Mouse (Mus musculus) kidney, adult 2 months (tissue): ENCODE measurements at regions not wholly inside any gene's neighbourhood (a gene's known extent, or its start where the extent isn't known, plus 50 kb on each side); places are given as distances from the start of the nearest gene placed in this dataset.
A peak's percentile ranks its signal among the peaks of the same experiment; 100 is the strongest.

Experiments used
- DNase-seq: peaks from one replicate; pipeline ENCODE4 v3.0.0; 2021
- H3K27ac ChIP-seq: fragments of 200-500 bp; 2 replicates; pipeline ENCODE4 v1.5.1; 2012; ENCODE audit warnings: low read depth, low read length, control low read depth, inconsistent platforms; ENCODE audit not compliant: insufficient read depth
- H3K27me3 ChIP-seq: fragments of 200-500 bp; replicated peaks from 2 replicates; pipeline ENCODE4 v1.6.1; 2012; ENCODE audit warnings: mild to moderate bottlenecking, moderate library complexity, low read length, inconsistent platforms; ENCODE audit not compliant: control insufficient read depth, insufficient read depth
- H3K36me3 ChIP-seq: fragments of 200-500 bp; 2 replicates; pipeline ENCODE4 v1.6.1; 2012; ENCODE audit warnings: mild to moderate bottlenecking, moderate library complexity, low read length, inconsistent platforms; ENCODE audit not compliant: control insufficient read depth, insufficient read depth
- H3K4me1 ChIP-seq: fragments of 200-500 bp; 2 replicates; pipeline ENCODE4 v1.6.1; 2011; ENCODE audit warnings: low read length; ENCODE audit not compliant: control insufficient read depth, insufficient read depth
- H3K4me3 ChIP-seq: fragments of 200-500 bp; 2 replicates; pipeline ENCODE4 v1.5.1; 2011; ENCODE audit warnings: mild to moderate bottlenecking, low read depth, low read length, control low read depth; ENCODE audit not compliant: insufficient read depth
- CTCF ChIP-seq: fragments of 200-500 bp; conservative IDR thresholded peaks from 2 replicates; pipeline ENCODE4 v1.5.1; 2011; ENCODE audit warnings: low read depth, mild to moderate bottlenecking, control low read depth, low read length, moderate library complexity, mixed read lengths; ENCODE audit not compliant: insufficient read depth, insufficient read length
- POLR2A ChIP-seq: fragments of 200-500 bp; IDR thresholded peaks from one replicate; pipeline ENCODE4 v1.6.1; 2011; ENCODE audit warnings: low read depth, low read length, control low read depth
- WGBS: fragments of 180-500 bp; shearing (Covaris S2); methylation state at CpG from one replicate; pipeline ENCODE4 v1.1.7; 2018; 5-methylcytosine and 5-hydroxymethylcytosine counted together

DNA sequence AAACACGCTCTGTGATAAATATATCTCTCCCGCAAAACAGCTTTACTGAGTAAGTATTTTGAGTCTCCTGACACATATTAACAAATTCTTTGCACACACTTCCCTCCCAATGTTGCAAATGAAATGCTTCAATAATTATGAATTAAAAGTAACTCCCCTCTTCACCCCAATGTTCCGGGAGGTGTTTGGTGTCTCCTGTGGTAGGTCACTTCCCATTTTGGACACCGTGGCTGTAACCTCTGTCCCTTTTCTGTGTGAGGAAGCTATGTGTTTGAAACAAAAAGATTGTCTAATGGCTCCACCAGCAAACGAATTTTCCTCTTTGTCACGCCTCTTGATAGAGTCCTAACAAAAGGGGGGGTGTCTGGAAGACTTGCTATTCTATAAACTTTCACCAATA is 122.5 kb upstream of the Adgrl2 start:
- TF ChIP-seq POLR2A (no peak), CTCF (no peak)
- Histone ChIP-seq H3K27ac (no peak overlapping the region), H3K4me3 (no peak overlapping the region), H3K36me3 (no peaks in the 10 kb centered on the region), H3K27me3 (no peaks in the 10 kb centered on the region), H3K4me1 (peaks cover 7% of the 10 kb centered on the region)
- 78% methylated on average over 6 of the region's 6 CpGs for WGBS
- no peak for DNase-seq

DNA sequence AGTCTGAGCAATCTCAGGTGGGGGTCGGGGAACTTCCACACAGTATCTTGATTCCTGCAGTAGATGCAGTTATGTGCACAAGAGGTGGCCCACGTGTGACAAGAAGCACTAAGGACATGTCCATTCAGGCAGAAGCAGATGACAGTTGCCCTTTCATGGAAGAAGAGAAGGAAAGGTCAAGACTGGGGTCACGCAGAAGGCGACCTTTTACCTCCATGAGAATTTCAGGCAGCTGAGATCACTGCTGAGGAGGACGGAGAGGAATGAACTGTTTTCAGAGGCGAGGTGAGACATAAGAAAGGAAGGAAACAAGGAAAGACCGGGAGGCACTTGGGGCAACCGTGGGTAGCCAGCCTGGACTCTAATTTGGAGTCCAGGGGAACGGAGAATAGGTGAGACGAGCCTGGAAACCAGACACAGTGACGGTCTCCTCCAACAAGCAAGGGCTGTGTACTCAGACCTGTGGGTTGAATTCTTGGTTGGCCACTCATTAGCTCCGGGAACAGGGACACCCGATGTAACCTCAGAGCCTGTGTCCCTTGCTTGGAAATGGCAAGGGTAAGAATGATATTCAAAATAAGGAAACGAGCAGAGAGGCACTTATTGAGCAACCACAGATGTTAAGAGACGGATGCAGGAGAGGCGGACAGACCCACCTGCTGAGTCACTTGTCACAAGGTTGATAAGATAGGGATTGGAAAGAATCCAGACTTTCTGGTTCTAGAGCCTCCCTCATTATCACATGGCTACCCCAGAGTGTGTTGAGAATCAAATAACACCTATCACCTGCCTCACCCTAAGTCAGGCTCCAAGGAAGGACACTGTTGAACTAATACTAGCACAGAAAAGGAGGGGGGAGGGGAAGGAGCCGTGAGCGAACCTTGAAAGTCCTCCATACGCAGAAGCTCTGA is 121.4 kb upstream of the Adgrl2 start:
- H3K27me3 ChIP-seq = no peaks in the 10 kb centered on the region
- H3K4me1 ChIP-seq = peaks cover 3% of the 10 kb centered on the region
- no peaks in the 10 kb centered on the region for H3K36me3 ChIP-seq
- H3K27ac ChIP-seq = no peak overlapping the region
- no peak overlapping the region for H3K4me3 ChIP-seq
- TF ChIP-seq POLR2A = no peak
- TF ChIP-seq CTCF = no peak
- DNase-seq = peak; percentile 16
- 69% methylated on average over 19 of the region's 19 CpGs for WGBS

DNA sequence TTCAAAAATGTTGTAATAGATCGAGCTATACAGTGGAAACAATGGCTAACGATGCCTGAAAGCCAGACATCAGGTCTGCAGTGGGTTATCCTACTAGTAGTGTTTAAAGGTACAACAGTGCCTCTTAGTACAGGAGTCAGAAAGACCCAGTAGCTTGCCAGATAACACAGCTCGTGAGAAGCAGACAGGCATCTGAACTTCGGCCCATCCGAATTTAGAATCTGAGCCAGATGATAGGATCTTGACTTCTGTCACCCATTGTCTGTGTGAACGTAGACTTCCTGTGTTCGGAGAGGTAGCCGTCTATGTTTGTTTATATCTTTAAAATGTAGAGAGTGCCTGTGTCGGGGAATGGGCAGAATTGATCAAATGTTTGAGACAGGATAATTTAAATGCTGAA is 120.5 kb upstream of the Adgrl2 start:
- 65% methylated on average over 9 of the region's 9 CpGs for WGBS
- peaks cover 6% of the 10 kb centered on the region; the same call in 1 of the 2 replicates for H3K4me1 ChIP-seq
- peak; percentile 63 for DNase-seq
- H3K27ac ChIP-seq = no peak overlapping the region
- H3K4me3 ChIP-seq = no peak overlapping the region
- no peaks in the 10 kb centered on the region for H3K27me3 ChIP-seq
- TF ChIP-seq POLR2A (no peak), CTCF (no peak)
- no peaks in the 10 kb centered on the region for H3K36me3 ChIP-seq

DNA sequence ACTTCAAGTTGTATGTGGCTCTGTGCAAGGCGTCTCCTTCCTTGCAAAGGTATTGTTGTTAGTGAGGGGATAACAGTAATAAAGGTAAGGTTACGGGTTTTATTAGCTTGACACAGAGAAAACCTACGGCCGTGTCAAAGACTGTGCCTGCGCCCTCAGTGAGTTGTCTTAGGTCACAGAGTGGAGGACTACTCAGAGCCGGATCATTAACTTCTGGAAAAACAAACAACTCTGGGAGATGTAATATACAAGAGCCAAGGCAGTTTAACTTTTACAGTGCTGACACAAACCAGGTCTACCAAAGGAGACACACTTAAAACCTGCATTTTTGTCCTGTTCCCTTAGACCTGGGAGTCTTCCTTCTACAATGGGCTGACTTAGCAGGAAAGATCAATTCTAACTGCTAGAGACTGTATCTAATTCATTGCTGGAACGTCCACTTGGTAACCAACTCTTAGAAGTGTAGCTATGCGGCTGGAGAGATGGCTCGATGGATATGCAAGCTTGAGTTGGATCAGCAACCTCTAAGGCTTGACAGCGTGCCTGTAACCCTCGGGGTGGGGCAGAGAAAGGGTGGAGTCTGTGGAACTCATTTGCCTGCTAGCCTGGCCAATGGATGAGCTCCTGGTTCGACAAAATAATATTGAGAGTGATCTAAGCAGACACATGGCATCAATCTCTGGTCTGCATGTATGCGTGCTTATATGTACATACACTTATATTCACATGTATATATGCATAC is 115.5 kb upstream of the Adgrl2 start:
- peaks cover 11% of the 10 kb centered on the region; the same call in 1 of the 2 replicates for H3K4me1 ChIP-seq
- H3K27me3 ChIP-seq = no peaks in the 10 kb centered on the region
- TF ChIP-seq CTCF (no peak), POLR2A (no peak)
- peak overlapping the region; percentile 92 for H3K27ac ChIP-seq
- 39% methylated on average over 13 of the region's 13 CpGs for WGBS
- peak; percentile 63 for DNase-seq
- no peaks in the 10 kb centered on the region for H3K36me3 ChIP-seq
- H3K4me3 ChIP-seq = no peak overlapping the region

DNA sequence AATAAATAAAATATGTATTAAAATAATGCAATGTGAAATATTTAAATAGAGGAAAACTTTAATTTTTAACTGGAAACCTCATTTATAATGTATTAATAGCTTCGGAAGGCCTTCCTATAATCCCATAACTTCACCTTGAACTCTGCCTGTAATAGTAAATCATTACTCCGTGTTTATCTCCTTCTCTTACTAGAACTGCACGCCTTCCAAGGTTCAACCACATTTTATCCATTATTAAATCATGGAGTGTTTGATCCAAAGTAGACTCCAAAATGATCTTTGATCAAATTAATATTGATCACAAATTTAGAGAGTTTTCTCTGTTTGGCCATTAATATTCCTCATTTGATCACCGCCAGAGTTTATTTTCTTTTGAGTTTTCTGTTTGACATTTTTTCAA is 114.8 kb upstream of the Adgrl2 start:
- 50% methylated on average over 4 of the region's 4 CpGs for WGBS
- peaks cover 11% of the 10 kb centered on the region; the same call in 1 of the 2 replicates for H3K4me1 ChIP-seq
- no peaks in the 10 kb centered on the region for H3K36me3 ChIP-seq
- peak overlapping the region; percentile 92; the same call in 1 of the 2 replicates for H3K27ac ChIP-seq
- H3K27me3 ChIP-seq = no peaks in the 10 kb centered on the region
- no peak overlapping the region for H3K4me3 ChIP-seq
- TF ChIP-seq CTCF (no peak), POLR2A (no peak)
- peak; percentile 57 for DNase-seq

DNA sequence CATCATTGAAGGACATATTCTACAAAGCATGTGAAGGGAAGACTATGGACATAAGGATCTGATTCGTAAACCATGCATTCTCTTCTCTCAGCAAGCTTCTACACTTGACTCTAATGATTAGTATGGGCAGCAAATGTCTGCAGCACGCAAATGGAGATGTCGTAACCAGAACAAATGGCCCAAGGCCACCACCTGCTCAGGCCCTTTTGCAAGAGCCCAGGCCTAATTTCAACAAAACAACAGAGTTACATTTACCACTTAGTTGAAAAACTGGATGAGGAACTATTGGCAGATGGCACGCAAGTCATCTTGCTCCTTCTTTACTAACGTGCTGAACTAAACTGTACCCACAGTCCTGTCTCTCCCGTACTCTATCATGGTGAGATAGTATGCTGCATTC is 113.7 kb upstream of the Adgrl2 start:
- Histone ChIP-seq H3K4me3 (no peak overlapping the region), H3K4me1 (peaks cover 11% of the 10 kb centered on the region; the same call in 1 of the 2 replicates), H3K27me3 (no peaks in the 10 kb centered on the region), H3K27ac (no peak overlapping the region), H3K36me3 (no peaks in the 10 kb centered on the region)
- DNase-seq = no peak
- TF ChIP-seq POLR2A = no peak
- no peak for TF ChIP-seq CTCF
- 92% methylated on average over 6 of the region's 6 CpGs for WGBS

DNA sequence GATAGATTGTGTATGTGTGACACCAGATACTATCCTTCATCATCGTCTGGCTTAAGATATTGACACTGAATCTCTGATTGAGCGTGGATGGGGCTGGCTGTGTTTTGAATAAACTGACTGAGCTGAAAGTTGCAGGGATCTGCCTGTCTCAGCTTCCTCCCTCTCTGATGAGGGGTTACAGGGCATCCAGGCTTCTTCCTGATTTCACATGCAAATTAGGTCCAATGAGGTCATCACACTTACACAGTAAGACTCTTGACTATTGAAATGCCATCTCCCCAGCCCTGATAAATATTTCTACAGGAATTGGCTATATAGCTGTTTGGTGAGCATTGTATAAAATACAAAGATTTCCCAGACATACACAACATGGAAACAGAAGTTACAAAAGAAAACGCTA is 113.1 kb upstream of the Adgrl2 start:
- Histone ChIP-seq H3K27me3 (no peaks in the 10 kb centered on the region), H3K4me3 (no peak overlapping the region), H3K4me1 (peaks cover 11% of the 10 kb centered on the region; the same call in 1 of the 2 replicates), H3K27ac (no peak overlapping the region), H3K36me3 (no peaks in the 10 kb centered on the region)
- 92% methylated on average over 3 of the region's 3 CpGs for WGBS
- no peak for DNase-seq
- TF ChIP-seq CTCF (no peak), POLR2A (no peak)
